Mouse (Mus musculus): ENCODE results near the gene Cfap61.

GRCm38 (mm10) chr2:145901861-145902260, 32.7 kb upstream of the Cfap61 start, which contains the start of gene Naa20:
- TF ChIP-seq CTCF (conservative IDR thresholded peaks at IDR 0.05; ENCODE audit: low read length) (no peak), NANOG (IDR thresholded peaks at IDR 0.05; ENCODE audit: borderline replicate concordance, low read length) (no peak)

Measured in E14TG2a.4 (cell line).